Mouse (Mus musculus) small intestine, adult 2 months (tissue): ENCODE data around the gene Msi1. TPM values are rescaled to one million over a fixed set of nuclear protein-coding genes. Genes with fewer than 3 reads are reported as not detected.

Experiments
- H3K27ac ChIP-seq: fragments of 200-500 bp; 2 replicates; pipeline ENCODE4 v1.5.1; 2012; ENCODE audit warnings: low read depth, low read length, control low read depth, inconsistent platforms; ENCODE audit not compliant: insufficient read depth
- H3K27me3 ChIP-seq: fragments of 200-500 bp; 2 replicates; pipeline ENCODE4 v1.6.1; 2012; ENCODE audit warnings: mild to moderate bottlenecking, moderate library complexity, low read length, inconsistent platforms; ENCODE audit not compliant: control insufficient read depth, insufficient read depth
- H3K36me3 ChIP-seq: fragments of 200-500 bp; 2 replicates; pipeline ENCODE4 v1.6.1; 2012; ENCODE audit warnings: mild to moderate bottlenecking, low read length, control low read depth, inconsistent platforms; ENCODE audit not compliant: control insufficient read depth, insufficient read depth
- H3K4me1 ChIP-seq: fragments of 200-500 bp; 2 replicates; pipeline ENCODE4 v1.6.1; 2012; ENCODE audit warnings: low read length, inconsistent platforms, mixed read lengths; ENCODE audit not compliant: control insufficient read depth, insufficient read depth, insufficient read length
- H3K4me3 ChIP-seq: fragments of 200-500 bp; 2 replicates; pipeline ENCODE4 v1.5.1; 2012; ENCODE audit warnings: low read depth, mild to moderate bottlenecking, control low read depth, inconsistent platforms, low read length, moderate library complexity
- CTCF ChIP-seq: fragments of 200-500 bp; IDR thresholded peaks from 2 replicates; pipeline ENCODE4 v1.5.1; 2012; ENCODE audit warnings: low read depth, mild to moderate bottlenecking, control low read depth, inconsistent platforms, low read length, moderate library complexity, mixed read lengths; ENCODE audit not compliant: insufficient replicate concordance, insufficient read length; ENCODE audit errors: extremely low read depth
- POLR2A ChIP-seq: fragments of 200-500 bp; IDR thresholded peaks from 2 replicates; pipeline ENCODE4 v1.6.1; 2012; ENCODE audit warnings: low read depth, mild to moderate bottlenecking, control low read depth, inconsistent platforms, low read length, moderate library complexity
- WGBS: fragments of 180-500 bp; shearing (Covaris S2); methylation state at CpG from one replicate; pipeline ENCODE4 v1.1.7; 2018; 5-methylcytosine and 5-hydroxymethylcytosine counted together
- polyA plus RNA-seq: library from polyadenylated mRNA; depleted of rRNA; stranded (reverse); fragments of >200 nt; gene quantifications from 2 replicates; pipeline ENCODE4 v1.2.3, GENCODE M21; 2012; rRNA removed

Msi1 gene
- polyA plus RNA-seq, 1 experiment, result 9.0 TPM

GRCm38 (mm10) chr5:115503035-115503434 lies 73.6 kb downstream of the Msi1 start:
- TF ChIP-seq POLR2A (no peak), CTCF (no peak)
- Histone ChIP-seq H3K27ac (no peak overlapping the region), H3K4me1 (peaks cover 5% of the 10 kb centered on the region; the same call in 1 of the 2 replicates), H3K36me3 (no peaks in the 10 kb centered on the region), H3K27me3 (no peaks in the 10 kb centered on the region), H3K4me3 (no peak overlapping the region)
- WGBS, result 30% methylated on average over 12 of the region's 12 CpGs

Other genes starting within 250 kb of the Msi1 start
- 0.89 and 1.0 TPM in 2 replicates for gene Cabp1, start 235.2 kb upstream of the Msi1 start, polyA plus RNA-seq
- gene Pop5, start 193.8 kb upstream of the Msi1 start, polyA plus RNA-seq, result 68.6 and 74.5 TPM in 2 replicates
- 80.5 and 148 TPM in 2 replicates for gene Rnf10, start 156.7 kb upstream of the Msi1 start, polyA plus RNA-seq
- 4.8 and 6.6 TPM in 2 replicates for gene Coq5, start 149.9 kb upstream of the Msi1 start, polyA plus RNA-seq
- 54.5 and 78.1 TPM in 2 replicates for gene Dynll1, start 128.6 kb upstream of the Msi1 start, polyA plus RNA-seq
- gene Srsf9, start 102.4 kb upstream of the Msi1 start, polyA plus RNA-seq, result 16.9 and 38.0 TPM in 2 replicates
- 3.3 and 6.0 TPM in 2 replicates for gene Gatc, start 88.4 kb upstream of the Msi1 start, polyA plus RNA-seq
- 3.2 and 5.9 TPM in 2 replicates for gene Triap1, start 88.4 kb upstream of the Msi1 start, polyA plus RNA-seq
- gene Cox6a1, start 80.6 kb upstream of the Msi1 start, polyA plus RNA-seq, result 6,016 and 7,190 TPM in 2 replicates
- 5.2 and 2,024 TPM in 2 replicates for gene Pla2g1b, start 36.7 kb downstream of the Msi1 start, polyA plus RNA-seq
- 9.9 and 13.6 TPM in 2 replicates for gene Sirt4, start 55.1 kb downstream of the Msi1 start, polyA plus RNA-seq
- gene Pxn, start 77.1 kb downstream of the Msi1 start, polyA plus RNA-seq, result 65.1 and 136 TPM in 2 replicates
- gene Rplp0, start 129.9 kb downstream of the Msi1 start, polyA plus RNA-seq, result 1,193 and 2,017 TPM in 2 replicates
- gene Gcn1l1, start 135.7 kb downstream of the Msi1 start, polyA plus RNA-seq, result 26.4 and 30.7 TPM in 2 replicates
- 28.4 and 50.8 TPM in 2 replicates for gene Rab35, start 202.3 kb downstream of the Msi1 start, polyA plus RNA-seq